Mouse (Mus musculus) cerebellum, postnatal 36 days (tissue): ENCODE measurements at regions not wholly inside any gene's neighbourhood (a gene's known extent, or its start where the extent isn't known, plus 50 kb on each side); places are given as distances from the start of the nearest gene placed in this dataset.

Experiments
- DNase-seq, 2 experiments: peaks; one replicate each; pipeline ENCODE4 v3.0.0; 2021 to 2022; ENCODE audit warnings: mixed read lengths in 2 of 2

- no peak for DNase-seq
These were observed 54.5 kb downstream of the Gm10260 start for GRCm38 (mm10) chr13:97705926-97706325.

GRCm38 (mm10) chr13:97704541-97704940 is 55.9 kb downstream of the Gm10260 start:
- no peak for DNase-seq

DNA sequence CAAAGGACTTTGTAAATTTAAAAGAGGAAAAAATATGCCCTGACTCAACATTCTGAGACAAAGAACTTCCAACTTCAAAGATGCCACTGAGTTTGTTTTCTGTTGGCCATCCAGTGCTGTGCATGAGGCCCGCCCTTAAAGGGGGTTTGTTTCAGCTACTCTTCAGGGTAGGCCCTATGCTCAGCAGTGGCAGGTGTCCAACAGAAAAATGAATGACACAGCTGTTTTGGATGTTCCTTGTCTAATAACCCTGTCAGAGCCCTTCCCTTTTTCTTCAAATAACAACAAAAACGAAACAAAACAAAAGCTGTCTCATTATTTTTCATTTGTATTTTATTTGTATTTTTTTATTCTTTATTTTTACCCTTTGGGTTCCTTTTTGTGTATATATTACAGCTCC is 61.5 kb downstream of the Gm10260 start:
- no peak for DNase-seq

DNA sequence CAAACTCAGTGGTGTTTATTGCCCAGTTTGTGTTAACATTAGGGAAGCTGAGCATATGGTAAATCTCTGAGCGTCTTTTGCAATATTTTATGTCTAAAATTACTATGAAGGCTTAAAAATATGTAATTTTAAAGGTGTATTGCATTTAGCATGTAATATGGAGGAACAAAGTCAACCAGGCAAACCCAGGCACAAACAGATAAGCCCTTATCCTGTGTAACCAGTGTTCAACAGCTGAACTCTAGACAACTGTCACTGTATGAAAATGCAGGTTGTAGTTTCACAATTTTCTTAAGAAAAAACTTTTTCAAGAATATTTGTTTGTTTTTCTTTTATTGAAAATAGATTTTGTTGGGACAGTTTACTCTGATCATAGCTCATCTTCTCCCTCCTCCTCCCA is 62.1 kb downstream of the Gm10260 start:
- DNase-seq, result no peak

GRCm38 (mm10) chr13:97697262-97697661 is 63.2 kb downstream of the Gm10260 start:
- no peak for DNase-seq

DNA sequence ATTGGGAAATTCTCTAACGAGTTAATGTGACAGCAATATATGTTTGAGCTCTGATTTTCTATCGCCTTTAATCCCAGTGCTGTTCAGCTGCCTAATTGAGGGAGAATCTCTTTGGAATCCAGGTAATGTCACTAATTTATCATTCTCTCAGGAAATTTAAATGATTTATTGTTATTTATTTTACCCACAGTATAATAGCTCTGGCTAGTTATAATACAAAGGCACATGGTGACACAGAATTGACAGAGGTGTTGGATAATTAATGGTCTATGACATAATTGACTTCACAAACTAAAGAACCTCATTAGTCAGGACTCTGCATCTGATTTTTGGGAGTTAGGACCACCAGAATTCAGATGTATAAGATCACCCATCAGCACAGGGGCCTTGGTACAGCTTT is 65.4 kb downstream of the Gm10260 start:
- DNase-seq, result no peak

GRCm38 (mm10) chr13:97694356-97694990 is 66.0 kb downstream of the Gm10260 start:
- no peak for DNase-seq

GRCm38 (mm10) chr13:97688310-97688886 is 72.0 kb downstream of the Gm10260 start:
- DNase-seq, result no peak

GRCm38 (mm10) chr13:97683836-97684235 is 76.6 kb downstream of the Gm10260 start:
- DNase-seq, result no peak

- DNase-seq, result no peak
These were observed 79.0 kb downstream of the Gm10260 start for GRCm38 (mm10) chr13:97681228-97681987.

DNA sequence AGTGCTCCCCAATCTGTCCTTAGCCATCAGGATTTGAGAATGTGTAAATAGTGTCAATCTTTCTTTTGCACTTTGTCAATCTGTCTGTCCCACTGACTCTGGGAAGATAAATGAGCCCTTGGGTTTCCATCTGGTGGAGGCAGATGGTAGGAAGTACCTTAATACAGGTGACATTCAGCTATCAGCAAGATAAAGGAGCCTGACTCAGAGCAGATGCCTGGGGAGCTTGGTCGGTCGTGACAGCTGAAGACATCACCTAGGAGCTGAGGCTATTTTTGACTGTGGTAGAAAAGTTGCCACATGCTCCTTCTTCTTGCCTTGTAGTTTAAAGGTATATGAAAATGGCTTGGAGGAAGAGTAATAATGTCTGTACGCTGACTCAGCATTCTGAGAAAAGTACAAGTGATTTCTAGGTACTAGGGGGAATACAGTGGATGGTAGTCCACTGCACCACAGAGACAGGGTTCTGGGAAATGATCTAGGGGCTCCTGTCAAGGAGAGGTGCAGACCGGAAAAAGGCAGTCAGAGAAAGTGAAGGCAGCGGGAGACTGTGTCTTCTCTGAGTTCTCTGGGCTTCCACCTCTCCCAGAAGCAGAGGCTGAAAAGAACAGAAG is 80.0 kb downstream of the Gm10260 start:
- peak in 1 of 2 experiments; percentile 8 for DNase-seq

GRCm38 (mm10) chr13:97678991-97679390 is 81.4 kb downstream of the Gm10260 start:
- no peak for DNase-seq

DNA sequence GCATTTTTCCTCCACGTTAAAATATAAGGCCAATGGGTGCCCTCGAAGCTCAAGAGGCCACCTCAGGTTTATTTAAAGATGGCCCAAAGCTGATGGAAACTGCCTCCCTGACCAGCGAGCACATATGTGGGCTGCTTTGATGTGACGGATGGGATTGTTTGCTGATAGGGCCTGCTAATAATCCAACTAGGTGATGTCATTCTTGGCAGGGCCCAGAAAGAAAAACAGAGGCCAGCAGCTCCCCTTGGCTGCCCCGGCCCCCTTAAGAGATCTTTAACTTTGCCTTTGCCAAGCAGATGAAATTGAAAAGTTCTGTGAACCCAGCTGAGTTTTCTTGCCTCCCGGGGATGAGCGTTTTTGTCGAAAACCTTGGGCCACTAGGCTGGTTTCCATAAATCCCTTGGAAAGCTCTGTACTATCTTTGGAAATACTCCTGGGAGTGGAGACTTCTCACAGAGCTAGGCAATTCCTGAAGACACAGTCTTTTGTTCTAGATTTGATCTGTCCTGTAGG is 83.8 kb downstream of the Gm10260 start:
- DNase-seq, result no peak

DNA sequence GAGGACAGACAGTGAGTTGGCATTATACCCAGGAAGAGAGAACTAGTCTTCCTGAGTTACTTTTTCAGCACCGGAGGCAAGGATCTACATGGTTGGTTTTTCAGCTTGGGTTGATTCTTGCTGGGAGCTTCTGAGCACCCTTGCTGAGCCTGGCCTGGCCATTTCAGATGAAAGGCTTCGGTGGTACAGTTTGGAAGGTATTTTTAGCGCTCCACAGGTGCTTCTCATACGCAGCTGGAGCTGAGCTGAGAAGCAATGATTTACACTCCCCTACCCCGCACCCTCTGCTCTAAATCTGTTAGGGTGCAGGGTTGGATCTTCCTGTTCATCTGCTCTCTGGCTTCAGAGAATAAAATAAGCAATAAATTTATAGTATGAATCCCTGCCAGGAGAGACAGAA is 87.3 kb downstream of the Gm10260 start:
- no peak for DNase-seq

DNA sequence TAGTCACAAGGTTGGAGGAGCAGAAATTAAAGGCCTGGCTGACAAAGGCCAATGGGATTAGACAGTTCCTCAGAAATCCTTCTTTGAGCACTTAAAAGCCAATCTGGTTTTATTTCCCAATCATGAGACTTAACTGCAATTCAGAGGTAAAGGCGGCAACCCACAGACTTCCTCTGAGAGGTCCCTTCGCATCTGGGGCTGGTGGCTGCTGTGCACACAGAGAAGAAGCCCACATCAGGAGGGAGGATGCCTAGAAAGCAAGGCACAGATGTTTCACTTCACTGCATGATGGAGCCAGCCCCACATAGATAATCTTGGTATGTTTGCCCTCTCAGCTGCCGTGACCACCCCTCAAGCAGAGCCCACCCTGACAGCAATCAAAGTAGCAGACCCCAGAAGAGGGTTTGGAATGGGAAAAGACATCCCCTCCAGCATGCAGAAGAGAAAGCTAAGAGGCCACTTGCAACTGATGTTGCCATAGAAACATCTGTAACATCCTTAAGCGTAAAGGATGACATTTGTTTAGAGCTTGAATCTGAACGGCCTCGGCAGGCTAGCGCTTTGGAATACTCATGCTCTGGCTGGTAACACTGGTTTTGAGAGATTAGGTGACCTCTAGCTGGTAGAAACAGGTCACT is 88.3 kb downstream of the Gm10260 start:
- no peak for DNase-seq

- no peak for DNase-seq
These were observed 91.1 kb downstream of the Gm10260 start for GRCm38 (mm10) chr13:97669366-97669765.

DNA sequence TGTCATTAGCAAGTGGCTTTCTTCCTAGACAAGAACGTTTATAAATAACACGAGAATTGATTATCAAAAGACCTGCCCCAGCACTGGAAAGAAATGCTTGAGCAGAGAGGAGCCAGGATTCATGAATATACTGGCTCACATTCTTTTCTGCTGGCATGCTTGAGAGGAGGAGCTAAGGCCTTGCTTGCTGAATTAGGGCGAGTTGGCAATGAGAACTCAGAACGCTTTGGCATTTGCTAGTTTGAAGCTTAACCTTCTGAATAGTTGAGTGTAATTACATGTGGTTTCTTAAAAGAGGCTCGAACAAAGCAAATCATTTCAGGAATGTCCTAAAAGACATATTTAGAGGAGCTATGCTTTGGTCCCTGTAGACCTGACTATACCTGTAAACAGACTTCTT is 91.5 kb downstream of the Gm10260 start:
- DNase-seq, result no peak

DNA sequence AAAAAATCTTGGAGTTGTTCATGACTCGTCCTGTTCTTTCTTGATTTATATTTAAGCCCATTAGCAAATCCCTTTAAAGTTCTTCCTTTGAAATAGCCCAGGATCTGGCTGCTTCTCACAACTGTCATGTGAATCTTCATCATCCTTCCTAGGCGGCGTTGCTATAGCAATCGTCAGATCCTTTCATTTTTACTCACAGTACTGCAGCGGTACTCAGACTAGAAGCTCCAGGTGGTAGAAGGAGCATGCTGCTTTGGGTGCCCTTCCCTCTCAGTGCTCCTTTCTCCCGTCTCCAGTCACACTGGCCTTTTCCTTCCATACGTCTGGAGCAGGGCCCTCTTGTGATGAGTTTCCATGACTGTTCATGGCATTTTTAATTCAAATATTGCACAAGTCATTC is 93.1 kb downstream of the Gm10260 start:
- DNase-seq, result no peak

GRCm38 (mm10) chr13:97666761-97667160 is 93.7 kb downstream of the Gm10260 start:
- no peak for DNase-seq

DNA sequence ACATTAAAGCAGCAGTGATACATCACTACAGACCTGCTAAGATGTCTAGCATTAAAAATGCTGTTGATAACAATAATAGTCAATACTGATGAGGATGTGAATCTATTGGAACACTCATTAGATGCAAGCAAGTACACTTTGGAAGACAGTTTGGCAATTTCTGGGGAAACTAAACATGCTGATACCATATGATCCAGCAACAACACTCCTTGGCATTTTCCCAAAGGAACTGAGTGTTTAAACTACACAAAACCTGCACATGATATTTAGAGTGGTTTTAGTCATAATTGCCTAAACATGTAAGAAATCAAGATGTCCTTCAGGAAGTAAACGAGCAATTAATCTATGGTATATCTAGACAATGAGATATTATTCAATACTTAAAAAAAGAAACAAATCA is 95.2 kb downstream of the Gm10260 start:
- DNase-seq, result no peak

- no peak for DNase-seq
These were observed 97.7 kb downstream of the Gm10260 start for GRCm38 (mm10) chr13:97662741-97663140.

DNA sequence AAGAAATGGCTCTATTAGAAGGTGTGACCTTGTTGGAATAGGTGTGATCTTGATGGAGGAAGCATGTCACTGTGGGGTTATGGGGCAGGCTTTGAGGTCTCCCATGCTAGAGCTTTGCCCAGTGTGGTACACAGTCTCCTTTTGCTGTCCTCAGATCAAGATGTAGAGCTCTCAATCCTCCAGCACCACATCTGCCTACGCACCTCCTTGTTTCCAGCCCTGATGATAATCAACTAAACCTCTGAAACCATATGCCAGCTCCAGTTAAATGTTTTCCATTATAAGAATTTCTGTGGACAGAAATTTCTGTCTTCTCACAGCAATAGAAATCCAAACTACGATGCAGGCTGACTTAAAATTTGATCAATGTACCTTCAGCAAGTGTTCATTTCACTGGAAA is 103.8 kb downstream of the Gm10260 start:
- DNase-seq, result no peak

DNA sequence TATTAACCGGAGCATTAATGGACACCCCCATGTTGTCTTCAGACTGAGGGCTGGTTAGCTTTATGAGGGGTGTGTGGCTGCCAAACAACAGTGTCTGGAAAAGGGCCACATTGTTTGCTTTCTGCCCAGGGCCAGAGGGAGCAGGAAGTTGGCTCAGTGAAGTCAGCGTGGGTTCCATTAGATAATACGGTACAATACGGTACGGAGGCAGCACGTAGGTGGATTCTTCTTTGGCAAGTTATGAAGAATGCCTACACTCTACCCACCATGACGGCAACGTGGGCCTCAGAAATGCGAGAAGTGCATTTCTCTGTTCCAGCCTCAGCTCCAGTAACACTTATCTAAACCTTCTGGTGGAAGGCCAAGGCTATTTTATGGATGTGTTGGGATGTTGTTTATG is 108.2 kb downstream of the Gm10260 start:
- DNase-seq, result no peak
